Mouse (Mus musculus) kidney, embryonic 15.5 days (tissue): Measurements from ENCODE around the gene Rcbtb1. TPM values are rescaled to one million over a fixed set of nuclear protein-coding genes. Genes with fewer than 3 reads are reported as not detected.

Experiments
- ATAC-seq: fragments of 200-750 bp; cut with Nextera tagmentation; replicated peaks from 2 replicates; pipeline ENCODE4 v1.8.0; 2017; ENCODE audit warnings: moderate TSS enrichment; ENCODE audit not compliant: low FRiP score
- H3K27ac ChIP-seq: fragments of 300-500 bp; sonication (generic); 2 replicates; pipeline ENCODE4 v1.5.1; 2015; ENCODE audit warnings: mild to moderate bottlenecking, inconsistent platforms
- H3K27me3 ChIP-seq: fragments of 300-500 bp; sonication (generic); 2 replicates; pipeline ENCODE4 v1.6.1; 2015; ENCODE audit warnings: inconsistent platforms
- H3K36me3 ChIP-seq: fragments of 300-500 bp; sonication (generic); 2 replicates; pipeline ENCODE4 v1.6.1; 2015; ENCODE audit warnings: inconsistent platforms
- H3K4me1 ChIP-seq: fragments of 300-500 bp; sonication (generic); 2 replicates; pipeline ENCODE4 v1.6.1; 2015; ENCODE audit warnings: inconsistent platforms
- H3K4me2 ChIP-seq: fragments of 300-500 bp; sonication (generic); 2 replicates; pipeline ENCODE4 v1.6.1; 2015; ENCODE audit warnings: moderate library complexity, mild to moderate bottlenecking, inconsistent platforms
- H3K4me3 ChIP-seq: fragments of 300-500 bp; sonication (generic); replicated peaks from 2 replicates; pipeline ENCODE4 v1.5.1; 2015; ENCODE audit warnings: mild to moderate bottlenecking, inconsistent platforms
- H3K9ac ChIP-seq: fragments of 300-500 bp; sonication (generic); 2 replicates; pipeline ENCODE4 v1.6.1; 2015; ENCODE audit warnings: mild to moderate bottlenecking, inconsistent platforms
- H3K9me3 ChIP-seq: fragments of 300-500 bp; sonication (generic); replicated peaks from 2 replicates; pipeline ENCODE4 v1.6.1; 2016; ENCODE audit warnings: inconsistent platforms
- WGBS: fragments of 180-500 bp; shearing (Covaris S2); methylation state at CpG from one replicate; pipeline ENCODE4 v1.1.7; 2015; ENCODE audit warnings: mixed read lengths; 5-methylcytosine and 5-hydroxymethylcytosine counted together
- polyA plus RNA-seq: library from polyadenylated mRNA; unstranded; fragments of >200 nt; fragmentation: Nextera tagmentation; extraction: Ambion mirVana; gene quantifications from 2 replicates; pipeline ENCODE4 v1.2.1, GENCODE M21; 2015

Gene Rcbtb1
- 67.2 and 69.4 TPM in 2 replicates for polyA plus RNA-seq

DNA sequence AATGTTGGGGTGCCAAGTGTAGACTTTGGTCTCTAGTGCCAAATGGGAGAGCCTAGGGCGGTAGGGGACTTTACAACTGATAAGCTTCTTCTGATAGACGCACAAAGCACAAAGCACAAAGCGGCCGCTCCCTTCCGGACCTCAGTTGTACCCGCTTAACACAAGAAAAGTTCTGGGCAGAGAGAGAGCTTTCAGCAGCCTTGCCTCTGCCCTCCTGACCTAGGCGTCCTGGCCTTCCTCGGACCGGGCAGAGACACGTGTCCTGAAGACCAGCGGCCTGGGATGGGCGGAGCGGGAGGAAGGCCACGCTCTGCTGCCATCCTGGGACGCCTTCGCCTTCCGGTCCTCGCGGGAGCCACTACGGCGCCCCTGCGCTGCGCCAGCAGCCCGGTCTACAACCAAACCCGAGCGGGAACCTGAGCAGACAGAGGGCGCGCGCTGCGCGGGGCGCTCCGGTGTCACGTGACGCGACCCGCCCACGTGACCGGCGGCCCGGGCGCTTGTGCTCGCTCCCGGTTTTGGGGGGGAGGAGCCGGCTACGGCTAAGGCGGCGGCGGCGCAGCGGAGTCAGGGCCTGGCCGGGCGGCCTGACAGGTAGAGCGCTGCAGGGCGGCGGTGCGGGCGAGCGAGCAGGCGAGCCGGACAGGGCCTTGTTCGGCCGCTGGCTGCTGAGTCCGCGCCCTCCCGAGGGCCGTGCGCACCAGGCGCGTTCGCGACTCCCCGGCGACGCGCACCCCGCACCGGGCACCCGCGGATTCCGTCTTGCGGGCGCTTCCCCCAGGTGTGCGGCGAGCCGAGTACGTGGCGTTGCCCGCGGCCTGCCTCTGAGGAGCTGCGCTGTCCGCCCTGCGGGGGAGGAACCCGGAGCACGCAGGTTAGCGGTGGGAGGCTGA is at the start of gene Rcbtb1:
Rcbtb1 (plus strand) TSS at position 499 of the 893 bp plus-strand sequence.
- peak; percentile 97 for ATAC-seq
- WGBS = under 1% methylated on average over 76 of the region's 96 CpGs
- peak within 1 kb of the TSS; percentile 92 for H3K9ac ChIP-seq

DNA sequence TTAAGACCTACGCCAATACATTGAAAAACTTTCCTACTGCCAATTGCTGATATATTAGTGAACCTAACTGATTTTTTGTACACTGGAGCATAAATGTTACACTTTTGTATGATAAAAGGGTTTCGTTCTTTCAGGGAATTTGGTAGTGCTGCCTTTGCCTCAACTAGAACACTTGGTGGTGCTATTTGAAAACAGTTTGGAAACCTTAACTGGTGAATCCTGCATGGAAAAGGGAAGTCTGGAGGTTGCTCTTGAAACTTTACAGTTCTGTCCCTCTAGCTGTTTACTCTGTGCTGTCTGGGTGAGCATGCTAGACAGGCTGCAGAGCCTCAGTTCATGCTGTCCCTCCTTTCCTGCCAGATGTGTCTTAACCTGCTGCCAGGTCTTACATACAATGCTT is 45.4 kb upstream of the Rcbtb1 start:
- H3K9me3 ChIP-seq = no peaks in the 10 kb centered on the region
- no peak for ATAC-seq
- H3K36me3 ChIP-seq = no peaks in the 10 kb centered on the region
- H3K27ac ChIP-seq = no peak overlapping the region
- WGBS = 79% methylated on average over 2 of the region's 2 CpGs
- H3K4me1 ChIP-seq = no peaks in the 10 kb centered on the region
- H3K4me2 ChIP-seq = no peak overlapping the region
- H3K4me3 ChIP-seq = no peak overlapping the region
- H3K27me3 ChIP-seq = no peaks in the 10 kb centered on the region
- no peak overlapping the region for H3K9ac ChIP-seq

More for the DNA sequence above, at the start of gene Rcbtb1:
- Histone ChIP-seq H3K9me3 (no peaks in the 10 kb centered on the region), H3K36me3 (no peaks in the 10 kb centered on the region), H3K4me3 (peak within 1 kb of the TSS; percentile 89), H3K4me1 (peaks cover 19% of the 10 kb centered on the region), H3K27me3 (no peaks in the 10 kb centered on the region), H3K4me2 (peak within 1 kb of the TSS; percentile 84), H3K27ac (peak within 1 kb of the TSS; percentile 98)

DNA sequence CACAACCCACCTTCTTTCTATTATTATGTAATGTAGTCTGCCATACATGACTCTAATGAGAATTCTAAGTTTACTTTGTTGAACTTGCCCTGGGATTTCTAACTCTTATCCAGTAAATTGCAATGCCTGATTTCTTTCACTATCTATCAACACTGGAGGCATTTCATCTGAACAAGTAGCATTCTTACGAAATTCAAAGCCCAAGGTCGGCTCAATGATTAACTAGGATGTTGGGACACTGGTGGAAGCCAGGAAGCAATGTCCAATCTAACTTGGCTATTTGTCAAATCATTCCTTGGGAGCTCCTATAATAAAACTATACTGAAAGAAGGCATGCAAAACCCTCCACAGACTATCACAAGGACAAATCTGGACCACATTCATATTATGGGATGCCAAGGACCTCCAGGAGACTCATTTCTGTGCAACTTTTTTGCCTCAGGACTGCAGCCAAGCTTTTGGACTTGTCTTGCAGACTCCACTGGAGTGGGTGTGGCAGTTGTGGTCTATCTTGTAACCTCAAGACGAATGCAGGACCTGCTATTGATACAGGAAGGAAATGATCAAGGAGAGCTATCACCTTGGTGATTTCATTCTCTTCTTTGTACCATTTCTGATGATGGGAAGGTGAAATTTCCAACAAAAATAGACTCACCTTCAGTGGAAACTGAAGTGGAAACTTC is 43.9 kb upstream of the Rcbtb1 start:
- Histone ChIP-seq H3K9ac (no peak overlapping the region), H3K9me3 (no peaks in the 10 kb centered on the region), H3K27me3 (no peaks in the 10 kb centered on the region), H3K4me3 (no peak overlapping the region), H3K36me3 (no peaks in the 10 kb centered on the region), H3K4me1 (no peaks in the 10 kb centered on the region), H3K4me2 (no peak overlapping the region), H3K27ac (no peak overlapping the region)
- ATAC-seq = no peak
- 58% methylated on average over 3 of the region's 3 CpGs for whole genome bisulfite sequencing

DNA sequence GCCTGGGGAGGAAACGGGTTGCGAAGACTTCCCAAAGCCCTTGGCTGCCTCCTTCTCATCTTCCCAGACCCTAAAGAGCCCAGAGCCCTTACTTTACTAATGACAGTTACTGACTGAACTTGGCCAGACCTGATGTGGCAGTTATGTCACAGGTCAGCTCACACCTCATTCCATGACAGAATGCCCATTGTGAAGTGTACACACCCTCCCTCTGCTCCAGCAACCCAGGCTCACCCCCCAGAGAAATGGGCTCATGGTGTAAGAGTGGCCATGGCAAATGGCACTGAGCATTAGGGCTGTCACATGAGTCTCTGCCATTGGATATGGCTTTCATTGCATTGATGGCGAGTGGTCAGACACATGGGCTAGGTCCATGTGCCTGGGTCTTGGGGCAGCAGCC is 22.4 kb upstream of the Rcbtb1 start, which contains the start of gene Gm5142:
Gm5142 (minus strand) TSS at position 101 of the 400 bp plus-strand sequence.
- WGBS = 90% methylated on average over 3 of the region's 3 CpGs
- no peaks in the 10 kb centered on the region for H3K36me3 ChIP-seq
- H3K9ac ChIP-seq = no peak within 1 kb of the TSS
- no peaks in the 10 kb centered on the region for H3K9me3 ChIP-seq
- H3K27me3 ChIP-seq = no peaks in the 10 kb centered on the region
- no peak within 1 kb of the TSS for H3K4me3 ChIP-seq
- no peaks in the 10 kb centered on the region for H3K4me1 ChIP-seq
- ATAC-seq = no peak
- H3K27ac ChIP-seq = no peak within 1 kb of the TSS
- H3K4me2 ChIP-seq = no peak within 1 kb of the TSS

DNA sequence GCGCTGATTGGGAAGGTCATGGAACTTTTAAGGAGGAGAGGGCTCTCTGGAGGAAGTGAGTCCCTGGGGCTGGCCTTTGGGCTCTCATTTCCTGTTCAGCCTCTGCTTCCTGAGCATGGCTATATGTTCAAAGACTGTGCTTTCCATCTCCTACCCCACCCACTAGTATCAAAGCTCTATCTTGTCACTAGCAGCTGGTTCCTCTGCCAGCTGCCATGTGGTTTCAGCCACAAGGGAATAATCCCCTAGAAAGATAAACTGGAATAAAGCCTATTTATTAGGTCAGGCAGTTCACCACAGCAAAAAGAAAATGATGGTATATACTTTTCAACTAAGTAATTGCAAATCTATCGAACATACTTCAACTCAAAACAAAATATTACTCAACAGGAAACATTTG is 18.3 kb upstream of the Rcbtb1 start:
- Histone ChIP-seq H3K27me3 (no peaks in the 10 kb centered on the region), H3K4me2 (no peak overlapping the region), H3K27ac (no peak overlapping the region), H3K36me3 (no peaks in the 10 kb centered on the region), H3K4me1 (no peaks in the 10 kb centered on the region), H3K9me3 (no peaks in the 10 kb centered on the region), H3K9ac (no peak overlapping the region), H3K4me3 (no peak overlapping the region)
- WGBS = 77% methylated on average over 2 of the region's 2 CpGs
- no peak for ATAC-seq

DNA sequence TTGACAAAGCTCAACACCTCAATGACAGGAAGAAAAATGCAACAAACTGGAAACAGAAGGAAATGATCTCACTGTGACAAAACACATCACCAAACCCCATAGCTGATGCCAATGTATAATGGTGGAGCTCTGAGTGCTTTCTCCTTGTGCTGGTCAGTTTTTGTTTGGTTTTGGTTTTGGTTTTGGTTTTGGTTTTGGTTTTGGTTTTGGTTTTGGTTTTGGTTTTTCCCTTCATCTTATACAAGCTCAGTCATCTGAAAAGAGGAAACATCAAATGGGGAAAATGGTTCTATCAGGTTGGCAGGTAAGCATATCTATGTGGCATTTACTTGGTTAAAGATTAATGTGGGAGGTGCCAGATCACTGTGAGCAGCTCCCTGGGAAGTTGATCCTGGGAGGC is 15.5 kb upstream of the Rcbtb1 start:
- ATAC-seq = no peak
- no peak overlapping the region for H3K9ac ChIP-seq
- H3K36me3 ChIP-seq = no peaks in the 10 kb centered on the region
- no peak overlapping the region for H3K4me2 ChIP-seq
- H3K27me3 ChIP-seq = no peaks in the 10 kb centered on the region
- no peak overlapping the region for H3K27ac ChIP-seq
- H3K9me3 ChIP-seq = no peaks in the 10 kb centered on the region
- no peak overlapping the region for H3K4me3 ChIP-seq
- no peaks in the 10 kb centered on the region for H3K4me1 ChIP-seq

DNA sequence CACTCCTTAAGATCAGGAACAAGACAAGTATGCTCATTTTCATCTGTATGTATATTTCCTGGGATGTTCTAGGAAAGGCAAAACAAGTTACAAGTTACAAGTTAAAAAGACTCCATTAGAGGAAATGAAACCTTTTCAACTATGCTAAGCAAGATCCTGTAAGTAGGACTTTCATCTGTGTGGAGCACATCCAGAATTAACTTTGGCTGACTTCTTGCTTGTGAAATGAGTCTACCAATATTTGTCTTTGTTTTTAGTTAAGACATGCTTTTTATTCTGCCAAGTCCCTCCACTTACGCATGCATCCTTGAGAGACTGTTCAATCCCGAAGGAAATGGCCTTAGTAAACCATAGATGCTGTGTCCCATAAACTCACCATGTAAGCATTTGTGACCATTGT is 14.9 kb upstream of the Rcbtb1 start:
- H3K4me2 ChIP-seq = no peak overlapping the region
- no peaks in the 10 kb centered on the region for H3K4me1 ChIP-seq
- 81% methylated on average over 2 of the region's 2 CpGs for WGBS
- no peak for ATAC-seq
- no peak overlapping the region for H3K27ac ChIP-seq
- H3K9ac ChIP-seq = no peak overlapping the region
- no peaks in the 10 kb centered on the region for H3K27me3 ChIP-seq
- H3K4me3 ChIP-seq = no peak overlapping the region
- no peaks in the 10 kb centered on the region for H3K9me3 ChIP-seq
- no peaks in the 10 kb centered on the region for H3K36me3 ChIP-seq

DNA sequence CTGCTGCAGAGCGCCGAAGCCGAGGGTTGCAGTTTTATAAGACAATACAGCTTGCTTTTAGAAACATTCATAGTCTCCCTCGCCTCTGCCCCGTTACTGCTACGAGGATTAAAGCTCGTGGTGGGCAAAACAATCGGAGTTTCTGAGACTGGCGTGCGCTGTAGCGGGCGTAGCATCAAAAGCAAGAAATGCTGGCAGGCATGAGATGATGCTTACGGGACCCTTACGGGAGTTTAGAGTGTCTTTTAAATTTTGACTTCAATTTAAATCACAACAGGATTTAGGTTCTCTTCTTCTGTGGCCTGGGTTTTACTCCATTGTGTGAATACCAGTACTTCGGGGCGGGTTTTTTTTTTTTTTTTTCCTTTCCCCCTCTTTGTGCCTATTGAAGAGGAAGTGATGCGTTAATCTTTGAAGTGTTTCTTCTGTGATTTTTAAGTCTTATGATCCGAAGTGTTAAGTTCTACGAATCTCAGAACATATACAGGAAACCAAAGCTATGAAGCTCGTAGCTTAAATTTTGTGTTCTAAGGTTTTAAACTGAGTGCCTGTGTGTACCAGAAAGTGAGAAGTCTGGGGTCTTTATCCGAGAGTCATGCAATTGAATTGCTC is 701 bp downstream of the Rcbtb1 start:
- no peak for ATAC-seq
- Histone ChIP-seq H3K27ac (peak overlapping the region; percentile 98), H3K9me3 (no peaks in the 10 kb centered on the region), H3K4me2 (peak overlapping the region; percentile 84), H3K4me1 (peaks cover 19% of the 10 kb centered on the region), H3K9ac (peak overlapping the region; percentile 92), H3K27me3 (no peaks in the 10 kb centered on the region), H3K36me3 (no peaks in the 10 kb centered on the region), H3K4me3 (peak overlapping the region; percentile 89)
- WGBS = under 1% methylated on average over 21 of the region's 21 CpGs

DNA sequence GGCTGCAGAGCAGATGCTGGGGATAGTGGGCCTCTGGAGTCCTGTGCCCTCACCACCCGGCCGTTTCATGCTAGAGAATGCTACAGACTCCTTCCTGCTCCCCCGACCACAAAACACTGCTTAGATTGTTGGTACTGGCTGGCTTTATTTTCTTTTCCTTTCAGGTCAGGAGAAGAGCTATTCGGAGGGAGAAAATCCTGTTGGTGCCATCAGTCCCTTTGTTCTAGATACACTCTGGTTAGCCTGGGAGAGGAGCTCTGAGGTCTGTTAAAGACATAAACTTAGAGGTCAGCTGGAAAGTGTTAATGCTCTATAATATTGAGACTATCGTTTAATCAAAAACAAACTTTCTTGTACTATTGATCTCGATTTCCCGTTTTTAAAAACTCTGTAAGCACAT is 4.5 kb downstream of the Rcbtb1 start:
- 36% methylated on average over 7 of the region's 7 CpGs for WGBS
- no peaks in the 10 kb centered on the region for H3K9me3 ChIP-seq
- ATAC-seq = no peak
- no peak overlapping the region for H3K27ac ChIP-seq
- H3K4me2 ChIP-seq = no peak overlapping the region
- H3K9ac ChIP-seq = no peak overlapping the region
- peaks cover 5% of the 10 kb centered on the region; the same call in 1 of the 2 replicates for H3K36me3 ChIP-seq
- no peaks in the 10 kb centered on the region for H3K27me3 ChIP-seq
- peaks cover 26% of the 10 kb centered on the region for H3K4me1 ChIP-seq
- no peak overlapping the region for H3K4me3 ChIP-seq

DNA sequence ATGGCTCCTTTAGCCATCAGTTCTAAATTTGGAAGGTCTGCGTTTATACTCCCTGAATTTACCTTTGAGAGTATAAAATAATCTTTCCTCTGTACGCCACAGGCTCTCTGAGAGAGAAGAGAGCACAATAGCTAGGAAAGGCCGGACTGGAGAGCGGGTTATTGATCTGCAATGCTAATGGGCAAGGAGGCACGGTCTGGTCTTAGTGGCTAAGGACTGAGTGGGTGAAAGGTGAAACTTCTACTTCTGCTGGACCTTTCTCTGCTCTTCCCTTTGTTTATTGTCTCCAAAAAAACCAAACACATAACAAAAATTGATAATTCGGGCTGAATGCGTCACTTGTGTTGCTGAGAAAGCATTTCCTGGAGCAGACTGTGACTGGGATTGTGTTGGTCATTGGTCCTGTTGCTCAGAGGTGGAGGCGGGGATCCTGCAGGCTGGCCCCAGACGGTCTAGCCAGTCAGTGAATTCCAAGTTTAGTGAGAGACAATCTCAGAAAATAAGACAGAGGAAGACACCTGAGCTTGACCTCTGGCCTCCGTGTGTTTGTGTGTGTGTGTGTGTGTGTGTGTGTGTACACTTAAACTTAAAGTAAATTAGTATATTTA is 5.1 kb downstream of the Rcbtb1 start:
- WGBS = 72% methylated on average over 10 of the region's 10 CpGs
- Histone ChIP-seq H3K9ac (no peak overlapping the region), H3K36me3 (peaks cover 11% of the 10 kb centered on the region; the same call in 1 of the 2 replicates), H3K27me3 (no peaks in the 10 kb centered on the region), H3K27ac (no peak overlapping the region), H3K4me1 (peaks cover 23% of the 10 kb centered on the region), H3K9me3 (no peaks in the 10 kb centered on the region), H3K4me3 (no peak overlapping the region), H3K4me2 (no peak overlapping the region)
- no peak for ATAC-seq

DNA sequence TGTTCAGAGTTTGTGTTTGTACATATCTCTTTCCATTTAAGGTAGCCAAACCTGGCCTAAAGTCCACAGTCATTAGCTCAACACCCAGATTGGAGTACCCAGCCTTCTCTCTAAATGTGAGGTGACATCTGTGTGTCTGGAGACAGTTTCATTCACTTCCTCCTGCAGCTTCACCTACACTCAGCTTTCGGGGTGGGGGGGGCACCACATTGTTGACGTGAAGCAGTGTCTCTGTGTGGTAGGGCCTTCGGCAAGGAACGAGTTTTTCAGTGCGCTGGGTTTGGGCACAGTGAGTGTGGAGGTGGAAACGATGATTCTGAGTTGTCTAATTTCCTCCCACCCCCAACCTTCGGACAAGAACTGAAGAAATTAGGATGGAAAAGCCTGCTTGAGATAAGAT is 8.0 kb downstream of the Rcbtb1 start:
- Histone ChIP-seq H3K9ac (no peak overlapping the region), H3K4me3 (no peak overlapping the region), H3K27me3 (no peaks in the 10 kb centered on the region), H3K36me3 (peaks cover 33% of the 10 kb centered on the region), H3K4me1 (peaks cover 14% of the 10 kb centered on the region), H3K9me3 (no peaks in the 10 kb centered on the region), H3K27ac (no peak overlapping the region), H3K4me2 (no peak overlapping the region)
- WGBS = 86% methylated on average over 7 of the region's 7 CpGs
- ATAC-seq = no peak

DNA sequence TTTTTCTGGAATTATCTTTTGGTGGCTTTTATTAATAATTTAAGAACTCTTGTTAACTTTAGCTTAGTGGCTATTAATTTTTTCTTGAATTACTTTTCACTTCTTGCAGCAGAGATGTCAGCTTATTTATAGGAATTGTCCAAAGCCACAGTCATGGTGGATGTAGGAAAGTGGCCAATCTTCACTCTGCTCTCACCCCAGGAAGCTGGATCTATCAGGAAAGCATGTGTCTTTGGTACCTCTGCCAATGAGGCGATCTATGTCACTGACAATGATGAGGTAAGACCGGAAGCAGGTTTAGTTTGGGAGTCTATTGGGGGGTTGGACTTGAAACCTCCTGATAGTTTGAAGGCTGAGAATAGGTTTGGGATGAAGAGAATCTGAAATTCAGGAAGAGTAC is 8.8 kb downstream of the Rcbtb1 start:
- H3K36me3 ChIP-seq = peaks cover 41% of the 10 kb centered on the region
- H3K4me3 ChIP-seq = no peak overlapping the region
- no peak for ATAC-seq
- no peak overlapping the region for H3K4me2 ChIP-seq
- no peaks in the 10 kb centered on the region for H3K27me3 ChIP-seq
- no peak overlapping the region for H3K9ac ChIP-seq
- H3K4me1 ChIP-seq = peaks cover 12% of the 10 kb centered on the region
- no peak overlapping the region for H3K27ac ChIP-seq
- no peaks in the 10 kb centered on the region for H3K9me3 ChIP-seq
- 97% methylated on average over 2 of the region's 2 CpGs for WGBS
